Mouse (Mus musculus): ENCODE measurements at regions not wholly inside any gene's neighbourhood (a gene's known extent, or its start where the extent isn't known, plus 50 kb on each side); places are given as distances from the start of the nearest gene placed in this dataset.
"Not testable (repeated sequence)": the region's sequence is repeated elsewhere in the genome, so short reads cannot be mapped to it uniquely, and the experiment has no call there.

GRCm38 (mm10) chr13:61710823-61711222 lies 140.9 kb upstream of the Cts3 start:
- not testable (repeated sequence) for H3K27ac ChIP-seq (ENCODE audit: low read length); H3K9ac ChIP-seq (replicated peaks; ENCODE audit: low read length); H3K27me3 ChIP-seq (ENCODE audit: insufficient read depth, low read length); H3K4me2 ChIP-seq (replicated peaks; ENCODE audit: low read depth, low read length); H3K4me3 ChIP-seq (ENCODE audit: low read length); H3K4me1 ChIP-seq (ENCODE audit: insufficient read depth, low read length); H3K9me3 ChIP-seq (ENCODE audit: low read length); H3K36me3 ChIP-seq (ENCODE audit: insufficient read depth, low read length); ATAC-seq (ENCODE audit: low FRiP score, low TSS enrichment)
- 18% methylated on average over 10 of the region's 11 CpGs for WGBS

GRCm38 (mm10) chr13:61665729-61666128 lies 95.8 kb upstream of the Cts3 start:
- ATAC-seq (ENCODE audit: low FRiP score, low TSS enrichment), result no peak
- H3K27me3 ChIP-seq (ENCODE audit: insufficient read depth, low read length), result no peaks in the 10 kb centered on the region
- H3K4me1 ChIP-seq (ENCODE audit: insufficient read depth, low read length), result no peaks in the 10 kb centered on the region
- H3K9ac ChIP-seq (replicated peaks; ENCODE audit: low read length), result no peak overlapping the region
- H3K4me3 ChIP-seq (ENCODE audit: low read length), result peak overlapping the region; percentile 26
- no peaks in the 10 kb centered on the region for H3K36me3 ChIP-seq (ENCODE audit: insufficient read depth, low read length)
- 13% methylated on average over 46 of the region's 46 CpGs for WGBS
- H3K27ac ChIP-seq (ENCODE audit: low read length), result no peak overlapping the region
- H3K4me2 ChIP-seq (replicated peaks; ENCODE audit: low read depth, low read length), result peak overlapping the region; percentile 46
- 0 out of 2 replicates have a peak, but pooled peaks cover 3% of the 10 kb centered on the region for H3K9me3 ChIP-seq (ENCODE audit: low read length)
